Mouse (Mus musculus) T-helper 17 cell (primary cell): ENCODE data around the gene 1700074P13Rik.

Experiments used
- in situ Hi-C, 2 experiments: fragments of 300-600 bp; cut with MboI, MseI; formaldehyde crosslinking; loops; 1 replicate in 1 of 2; 2 replicates in 1 of 2; pipeline ENCODE4 v1.15.1; 2025; ENCODE audit warnings: high pct_unique_total_duplicates in 2 of 2

The 1700074P13Rik gene

DNA sequence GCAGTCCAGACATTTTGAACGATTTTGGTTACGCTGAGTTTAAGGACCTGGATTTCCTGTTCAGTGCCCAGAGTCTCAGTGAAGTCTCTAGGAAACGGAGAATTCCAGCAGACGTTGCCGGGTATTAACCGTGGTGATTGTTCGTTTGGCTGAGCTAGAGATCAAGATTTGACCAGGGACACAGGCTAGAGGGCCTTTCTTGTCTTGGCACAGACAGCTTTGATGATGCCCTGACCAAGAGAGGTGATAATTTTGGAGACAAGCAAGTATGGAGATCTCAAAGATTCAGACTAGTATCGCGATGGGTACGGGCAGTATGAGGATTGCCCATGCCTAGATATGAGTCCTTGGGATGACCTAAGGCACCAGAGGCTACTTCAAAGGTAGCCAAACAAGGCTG, at the start of gene 1700074P13Rik:
TSS of gene 1700074P13Rik (minus strand) at position 101 of the 400 bp plus-strand sequence.
- in situ Hi-C loops: no loop called here

DNA sequence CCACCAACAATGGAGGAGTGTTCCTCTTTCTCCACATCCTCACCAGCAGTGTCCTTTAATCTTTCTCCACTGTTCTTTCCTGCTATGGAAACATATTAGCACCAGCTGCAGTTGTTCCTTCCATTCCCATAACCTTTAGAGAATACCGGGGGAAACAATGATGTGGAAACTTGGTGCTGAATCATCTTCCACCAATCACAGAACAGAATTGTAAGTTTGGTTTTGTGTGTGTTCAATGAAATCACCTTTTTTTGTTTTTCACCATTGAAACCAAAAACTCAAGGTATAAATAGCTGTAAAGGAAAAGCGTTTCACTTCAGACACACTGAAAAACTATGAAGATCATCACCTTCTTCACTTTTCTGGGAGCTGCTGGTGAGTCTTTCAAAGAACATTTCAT, 24.1 kb upstream of the 1700074P13Rik start, which contains the start of gene 1810009J06Rik:
TSS of gene 1810009J06Rik (plus strand) at position 301 of the 400 bp plus-strand sequence.
- in situ Hi-C loops: loop anchor here in 1 of 2 experiments (5.0 kb wide), 1 partner anchor 48 kb away; no protein-coding TSS in a partner anchor

DNA sequence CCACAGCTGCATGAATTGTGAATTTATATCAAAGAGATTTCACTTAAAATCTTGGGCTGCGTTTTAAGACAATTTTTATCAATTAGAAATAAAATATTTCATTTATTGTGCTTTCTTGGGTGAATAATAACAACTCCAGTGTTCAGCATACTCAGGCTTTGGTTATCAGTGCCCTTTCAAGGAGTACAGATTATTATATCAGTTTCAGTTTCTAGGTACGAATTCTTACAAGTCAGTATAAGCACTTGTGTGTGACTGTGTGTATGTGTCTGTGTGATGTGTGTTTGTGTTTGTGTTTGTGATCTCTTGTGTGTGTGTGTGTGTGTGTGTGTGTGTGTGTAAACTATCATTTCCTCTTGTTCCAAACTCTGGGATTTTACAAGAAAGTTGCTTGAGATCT, 13.4 kb upstream of the 1700074P13Rik start:
- in situ Hi-C loops: no loop called here

DNA sequence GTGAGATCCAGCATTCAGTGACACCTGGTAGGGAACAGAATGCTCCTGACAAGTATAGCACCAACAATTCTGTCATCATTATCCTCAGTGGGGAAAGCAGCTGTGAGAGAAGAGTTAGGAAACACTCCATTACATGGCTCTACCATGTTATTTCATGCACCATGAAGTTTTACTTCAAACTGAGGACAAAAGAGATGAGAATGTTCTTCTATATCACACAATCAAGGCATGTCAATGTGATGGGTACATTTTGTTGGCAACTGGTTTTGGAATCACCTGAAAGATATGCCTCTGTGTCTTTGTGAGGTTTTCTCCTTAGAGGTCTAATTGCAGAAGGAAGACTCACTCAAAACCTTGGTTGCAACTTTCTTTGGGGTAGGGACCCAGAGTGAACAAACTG, 11.4 kb upstream of the 1700074P13Rik start, which contains the start of gene Gm4744:
TSS of gene Gm4744 (minus strand) at position 101 of the 400 bp plus-strand sequence.
- in situ Hi-C loops: no loop called here

DNA sequence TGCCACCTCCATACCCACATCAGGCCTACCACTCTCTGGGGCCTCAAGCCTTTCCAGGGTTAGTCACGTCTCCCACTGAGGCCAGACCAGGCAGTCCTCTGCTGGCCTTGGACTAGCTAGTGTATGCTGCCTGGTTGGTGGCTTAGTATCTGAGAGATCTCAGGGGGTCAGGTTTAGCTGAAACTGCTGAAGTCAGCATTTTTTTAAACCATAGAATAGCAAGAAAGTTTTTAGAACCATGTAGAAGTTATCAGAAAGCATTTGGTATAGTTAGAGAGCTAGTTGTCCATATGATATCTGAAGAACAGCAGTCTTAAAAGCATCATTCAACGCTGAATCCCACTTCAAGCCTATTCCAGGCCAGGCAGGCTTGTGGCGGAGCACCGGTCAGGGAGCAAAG, 20.4 kb downstream of the 1700074P13Rik start:
- in situ Hi-C loops: no loop called here

DNA sequence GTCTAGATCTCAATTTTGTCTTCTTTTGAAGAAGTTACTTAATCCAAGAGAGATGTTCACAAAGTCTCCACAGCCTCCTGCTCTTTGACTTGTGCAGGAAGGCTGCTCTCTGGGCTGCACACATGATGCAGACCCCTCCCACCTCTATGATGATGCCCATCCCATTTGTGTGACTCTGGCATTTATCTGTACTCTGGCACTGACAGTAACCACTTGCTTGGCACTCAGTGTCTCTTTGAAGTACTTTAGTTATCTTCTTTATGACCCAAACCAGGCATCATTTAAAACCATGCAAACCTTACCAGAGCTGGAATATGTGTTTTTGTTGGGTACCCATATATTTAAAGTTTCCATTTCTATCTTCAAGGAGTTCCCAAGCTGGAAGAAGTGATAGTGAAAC, 40.1 kb downstream of the 1700074P13Rik start, which contains the start of gene Prss58:
TSS of gene Prss58 (minus strand) at position 101 of the 400 bp plus-strand sequence.
- in situ Hi-C loops: loop anchor here in 1 of 2 experiments (5.0 kb wide), 1 partner anchor 137 kb away; the partner anchor contains the start of gene 2210010C04Rik

DNA sequence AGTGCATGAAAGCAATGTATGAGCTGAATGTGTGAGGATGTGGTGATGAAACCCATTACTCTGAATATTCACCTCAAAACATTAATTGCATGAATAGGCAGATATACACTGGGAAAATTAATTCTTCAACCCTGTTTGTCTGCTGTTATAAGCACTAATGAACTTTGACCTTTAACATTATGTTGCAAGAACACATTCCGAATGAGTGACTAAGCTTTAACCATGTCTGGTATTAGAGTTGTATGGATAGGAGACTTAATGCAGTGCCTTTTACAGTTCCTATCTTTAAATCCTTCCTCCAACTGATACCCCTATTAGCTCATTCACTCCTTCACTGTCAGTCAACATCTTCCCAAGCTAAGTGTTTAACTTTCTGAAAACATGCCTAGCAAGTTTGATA, 45.6 kb downstream of the 1700074P13Rik start:
- in situ Hi-C loops: loop anchor here (5.0 to 25.0 kb wide), 4 partner anchors 160 to 1493 kb away; no protein-coding TSS in a partner anchor

DNA sequence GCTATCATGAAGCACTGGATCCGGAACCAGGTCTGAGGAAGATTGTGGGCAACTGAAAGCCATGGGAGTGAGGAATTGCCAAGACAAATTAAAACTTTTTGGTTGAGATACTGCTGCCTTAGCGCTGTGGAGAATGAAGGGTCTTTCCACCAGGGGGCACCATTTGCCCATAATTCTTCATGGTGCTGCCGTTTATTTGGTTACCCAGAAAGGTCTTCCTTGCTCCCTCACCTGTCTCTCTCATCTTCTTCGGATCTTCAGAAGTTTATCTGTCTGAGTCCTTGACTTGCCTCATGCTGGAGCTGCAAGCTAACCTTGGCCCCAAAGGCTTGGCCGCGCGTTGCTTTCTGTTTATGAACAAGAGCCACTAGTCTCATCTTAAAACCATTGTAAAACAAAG, 46.8 kb downstream of the 1700074P13Rik start:
- in situ Hi-C loops: loop anchor here (5.0 to 25.0 kb wide), 4 partner anchors 161 to 1494 kb away; no protein-coding TSS in a partner anchor

DNA sequence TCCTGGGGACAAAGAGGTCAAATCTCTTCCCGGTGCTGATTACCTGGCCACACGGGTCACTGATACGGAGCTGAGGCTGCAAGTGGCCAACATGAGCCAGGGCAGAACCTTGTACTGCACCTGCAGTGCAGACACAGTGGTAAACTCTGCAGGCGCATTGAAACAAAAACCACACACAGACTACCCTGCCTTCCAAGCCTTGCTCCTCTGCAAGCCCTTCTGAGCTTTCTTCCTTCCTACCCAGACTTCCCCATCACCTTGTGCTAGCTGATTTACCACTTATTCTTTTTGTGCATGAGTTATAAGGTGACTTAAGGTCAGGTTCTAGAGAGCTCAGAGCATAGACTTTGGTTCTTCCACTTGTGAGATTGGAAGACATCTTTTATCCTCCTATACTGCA, 48.6 kb downstream of the 1700074P13Rik start:
- in situ Hi-C loops: loop anchor here (5.0 to 25.0 kb wide), 4 partner anchors 163 to 1496 kb away; no protein-coding TSS in a partner anchor

DNA sequence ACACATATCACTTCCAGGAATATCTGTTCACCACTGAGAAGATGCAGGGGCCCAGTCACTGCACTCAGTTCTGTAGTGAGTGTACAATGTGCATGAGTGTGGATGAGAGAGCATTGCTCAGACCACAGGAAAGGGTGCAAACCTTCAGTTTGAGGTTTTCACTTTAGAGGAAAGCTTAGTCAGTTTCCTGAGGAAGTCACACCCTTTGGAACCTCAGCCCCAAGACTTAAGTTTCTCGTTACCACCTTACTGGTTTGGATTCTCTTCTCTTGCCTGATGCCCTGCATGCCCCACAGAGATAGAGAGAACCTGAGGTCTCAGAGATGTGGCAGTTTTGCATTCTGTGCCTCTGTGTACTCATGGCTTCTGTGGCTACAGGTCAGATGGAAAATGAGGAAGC, 49.4 kb downstream of the 1700074P13Rik start:
- in situ Hi-C loops: loop anchor here (5.0 to 25.0 kb wide), 4 partner anchors 164 to 1496 kb away; no protein-coding TSS in a partner anchor

DNA sequence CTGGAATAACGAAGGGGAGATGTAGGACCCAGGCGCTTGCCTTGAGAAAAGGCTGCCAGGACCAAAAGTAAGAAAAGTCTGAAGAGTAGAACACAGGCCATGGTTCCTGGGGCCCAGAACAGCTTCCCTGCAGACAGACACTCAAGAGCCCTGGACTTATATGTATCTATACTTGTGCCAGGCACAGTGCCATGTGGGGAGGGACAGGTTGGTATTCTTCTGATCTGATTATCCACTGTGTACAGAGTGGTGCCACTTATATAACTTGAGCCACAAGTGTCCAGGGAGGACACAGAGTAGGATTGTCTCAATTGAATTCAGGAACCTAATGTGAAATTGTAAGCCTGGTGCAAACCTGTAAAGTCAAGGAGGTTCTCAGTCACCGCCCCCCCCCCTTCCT, 53.0 kb downstream of the 1700074P13Rik start, which contains the start of gene Moxd2:
TSS of gene Moxd2 (minus strand) at position 101 of the 400 bp plus-strand sequence.
- in situ Hi-C loops: loop anchor here (10.0 to 25.0 kb wide), 3 partner anchors 1343 to 1713 kb away; no protein-coding TSS in a partner anchor
